Mouse (Mus musculus): ENCODE results near the gene Sppl2b. TPM values are rescaled to one million over a fixed set of nuclear protein-coding genes. Genes with fewer than 3 reads are reported as not detected.
A peak's percentile ranks its signal among the peaks of the same experiment; 100 is the strongest.

Gene Sppl2b
- polyA plus RNA-seq, 1 experiment from 2014 or later, result 63.9 TPM

- no peaks in the 10 kb centered on the region for H3K36me3 ChIP-seq (replicated peaks)
- 0 out of 2 replicates have a peak overlapping the region, but pooled peaks have one; percentile 35 for H3K9ac ChIP-seq
- H3K4me1 ChIP-seq (replicated peaks), result peaks cover 61% of the 10 kb centered on the region
- H3K4me2 ChIP-seq, result no peak overlapping the region
- H3K27ac ChIP-seq (replicated peaks), result peak overlapping the region; percentile 68; the same call in 1 of the 2 replicates
- 32% methylated on average over 3 of the region's 3 CpGs for WGBS (ENCODE audit: insufficient replicate concordance)
- ATAC-seq (ENCODE audit: insufficient read depth), result no peak
- no peaks in the 10 kb centered on the region for H3K9me3 ChIP-seq (replicated peaks)
- no peak overlapping the region for H3K4me3 ChIP-seq (replicated peaks)
- H3K27me3 ChIP-seq, result peaks cover 14% of the 10 kb centered on the region
Observed at GRCm38 (mm10) chr10:80876594-80876993, 21.5 kb downstream of the Sppl2b start.

GRCm38 (mm10) chr10:80880131-80880641, 25.1 kb downstream of the Sppl2b start:
- Histone ChIP-seq H3K4me2 (peak overlapping the region; percentile 51), H3K36me3 (replicated peaks) (no peaks in the 10 kb centered on the region), H3K27me3 (0 out of 2 replicates have a peak, but pooled peaks cover 3% of the 10 kb centered on the region), H3K4me3 (replicated peaks) (no peak overlapping the region; the same call in 1 of the 2 replicates), H3K27ac (replicated peaks) (peak overlapping the region; percentile 83), H3K9me3 (replicated peaks) (no peaks in the 10 kb centered on the region), H3K9ac (peak overlapping the region; percentile 23; the same call in 1 of the 2 replicates), H3K4me1 (replicated peaks) (peaks cover 53% of the 10 kb centered on the region)
- ATAC-seq (ENCODE audit: insufficient read depth), result peak; percentile 93
- WGBS (ENCODE audit: insufficient replicate concordance), result 2% methylated on average over 5 of the region's 5 CpGs

GRCm38 (mm10) chr10:80880901-80881300, 25.8 kb downstream of the Sppl2b start:
- Histone ChIP-seq H3K9ac (no peak overlapping the region), H3K4me2 (peak overlapping the region; percentile 51), H3K27me3 (0 out of 2 replicates have a peak, but pooled peaks cover 9% of the 10 kb centered on the region), H3K4me3 (replicated peaks) (no peak overlapping the region), H3K4me1 (replicated peaks) (peaks cover 48% of the 10 kb centered on the region), H3K36me3 (replicated peaks) (no peaks in the 10 kb centered on the region), H3K9me3 (replicated peaks) (no peaks in the 10 kb centered on the region), H3K27ac (replicated peaks) (peak overlapping the region; percentile 83)
- no peak for ATAC-seq (ENCODE audit: insufficient read depth)
- 62% methylated on average over 2 of the region's 2 CpGs for WGBS (ENCODE audit: insufficient replicate concordance)

- Histone ChIP-seq H3K9me3 (replicated peaks) (no peaks in the 10 kb centered on the region), H3K27ac (replicated peaks) (no peak overlapping the region), H3K4me2 (no peak overlapping the region), H3K4me3 (replicated peaks) (no peak overlapping the region), H3K4me1 (replicated peaks) (peaks cover 44% of the 10 kb centered on the region), H3K27me3 (0 out of 2 replicates have a peak, but pooled peaks cover 9% of the 10 kb centered on the region), H3K9ac (no peak overlapping the region), H3K36me3 (replicated peaks) (no peaks in the 10 kb centered on the region)
- ATAC-seq (ENCODE audit: insufficient read depth), result no peak
- 20% methylated on average over 10 of the region's 10 CpGs for WGBS (ENCODE audit: insufficient replicate concordance)
Observed at GRCm38 (mm10) chr10:80881301-80881700, 26.2 kb downstream of the Sppl2b start.

- Histone ChIP-seq H3K4me2 (no peak overlapping the region), H3K4me1 (replicated peaks) (no peaks in the 10 kb centered on the region), H3K36me3 (replicated peaks) (no peaks in the 10 kb centered on the region), H3K9me3 (replicated peaks) (no peaks in the 10 kb centered on the region), H3K9ac (no peak overlapping the region), H3K27ac (replicated peaks) (no peak overlapping the region), H3K4me3 (replicated peaks) (no peak overlapping the region), H3K27me3 (peaks cover 52% of the 10 kb centered on the region)
- ATAC-seq (ENCODE audit: insufficient read depth), result no peak
- 43% methylated on average over 11 of the region's 11 CpGs for WGBS (ENCODE audit: insufficient replicate concordance)
Observed at GRCm38 (mm10) chr10:80887181-80887580, 32.1 kb downstream of the Sppl2b start.

GRCm38 (mm10) chr10:80895100-80895499, 40.0 kb downstream of the Sppl2b start:
- Histone ChIP-seq H3K27me3 (peaks cover 15% of the 10 kb centered on the region), H3K9me3 (replicated peaks) (no peaks in the 10 kb centered on the region), H3K27ac (replicated peaks) (no peak overlapping the region), H3K9ac (no peak overlapping the region), H3K4me1 (replicated peaks) (peaks cover 16% of the 10 kb centered on the region), H3K36me3 (replicated peaks) (peaks cover 21% of the 10 kb centered on the region), H3K4me2 (no peak overlapping the region), H3K4me3 (replicated peaks) (no peak overlapping the region)
- no peak for ATAC-seq (ENCODE audit: insufficient read depth)
- 81% methylated on average over 7 of the region's 7 CpGs for WGBS (ENCODE audit: insufficient replicate concordance)

- no peak for ATAC-seq (ENCODE audit: insufficient read depth)
- H3K27me3 ChIP-seq, result peaks cover 9% of the 10 kb centered on the region
- no peaks in the 10 kb centered on the region for H3K9me3 ChIP-seq (replicated peaks)
- H3K27ac ChIP-seq (replicated peaks), result no peak overlapping the region
- no peak overlapping the region for H3K4me3 ChIP-seq (replicated peaks)
- peaks cover 21% of the 10 kb centered on the region for H3K36me3 ChIP-seq (replicated peaks)
- H3K9ac ChIP-seq, result no peak overlapping the region
- peaks cover 18% of the 10 kb centered on the region for H3K4me1 ChIP-seq (replicated peaks)
- WGBS (ENCODE audit: insufficient replicate concordance), result 56% methylated on average over 6 of the region's 6 CpGs
- H3K4me2 ChIP-seq, result no peak overlapping the region
Observed at GRCm38 (mm10) chr10:80895697-80896096, 40.6 kb downstream of the Sppl2b start.

- Histone ChIP-seq H3K4me1 (replicated peaks) (peaks cover 23% of the 10 kb centered on the region), H3K9ac (no peak overlapping the region), H3K27ac (replicated peaks) (no peak overlapping the region), H3K27me3 (peaks cover 4% of the 10 kb centered on the region; the same call in 1 of the 2 replicates), H3K36me3 (replicated peaks) (peaks cover 21% of the 10 kb centered on the region), H3K4me3 (replicated peaks) (no peak overlapping the region), H3K9me3 (replicated peaks) (no peaks in the 10 kb centered on the region), H3K4me2 (no peak overlapping the region)
- ATAC-seq (ENCODE audit: insufficient read depth), result no peak
- 66% methylated on average over 24 of the region's 24 CpGs for WGBS (ENCODE audit: insufficient replicate concordance)
Observed at GRCm38 (mm10) chr10:80896581-80897485, 41.8 kb downstream of the Sppl2b start.

- no peak for ATAC-seq (ENCODE audit: insufficient read depth)
- Histone ChIP-seq H3K27me3 (no peaks in the 10 kb centered on the region), H3K9me3 (replicated peaks) (no peaks in the 10 kb centered on the region), H3K9ac (no peak overlapping the region), H3K4me1 (replicated peaks) (peaks cover 23% of the 10 kb centered on the region), H3K36me3 (replicated peaks) (peaks cover 22% of the 10 kb centered on the region), H3K27ac (replicated peaks) (no peak overlapping the region), H3K4me3 (replicated peaks) (no peak overlapping the region), H3K4me2 (no peak overlapping the region)
- WGBS (ENCODE audit: insufficient replicate concordance), result 57% methylated on average over 41 of the region's 41 CpGs
Observed at GRCm38 (mm10) chr10:80897861-80898510, 42.9 kb downstream of the Sppl2b start.

GRCm38 (mm10) chr10:80899074-80899473, 44.0 kb downstream of the Sppl2b start:
- H3K36me3 ChIP-seq (replicated peaks), result peaks cover 33% of the 10 kb centered on the region
- H3K9me3 ChIP-seq (replicated peaks), result no peaks in the 10 kb centered on the region
- H3K27me3 ChIP-seq, result no peaks in the 10 kb centered on the region
- peak overlapping the region; percentile 98 for H3K4me2 ChIP-seq
- no peak for ATAC-seq (ENCODE audit: insufficient read depth)
- H3K4me3 ChIP-seq (replicated peaks), result peak overlapping the region; percentile 99; the same call in 1 of the 2 replicates
- no peak overlapping the region for H3K27ac ChIP-seq (replicated peaks)
- H3K4me1 ChIP-seq (replicated peaks), result peaks cover 23% of the 10 kb centered on the region
- 77% methylated on average over 8 of the region's 8 CpGs for WGBS (ENCODE audit: insufficient replicate concordance)
- H3K9ac ChIP-seq, result no peak overlapping the region; the same call in 1 of the 2 replicates
